Mouse (Mus musculus): Measurements from ENCODE around the gene Zfp420. TPM values are rescaled to one million over a fixed set of nuclear protein-coding genes. Genes with fewer than 3 reads are reported as not detected.
A peak's percentile ranks its signal among the peaks of the same experiment; 100 is the strongest.

Zfp420 gene
- 10.3 and 12.1 TPM in 2 replicates for polyA plus RNA-seq (2014; fragmentation: Nextera tagmentation; extraction: Ambion mirVana)

- no peak within 1 kb of the TSS for H3K27ac ChIP-seq (ENCODE audit: low read depth, low read length)
- H3K36me3 ChIP-seq (ENCODE audit: control insufficient read depth, insufficient read depth, low read length) = no peaks in the 10 kb centered on the region
- H3K4me2 ChIP-seq = peak within 1 kb of the TSS; percentile 60
- no peaks in the 10 kb centered on the region for H3K9me3 ChIP-seq (ENCODE audit: control insufficient read depth, low read length)
- 7% methylated on average over 32 of the region's 32 CpGs for WGBS
- ATAC-seq (ENCODE audit: low FRiP score) (peak; percentile 98), DNase-seq (ENCODE audit: low spot score, missing footprints) (peak; percentile 96)
- H3K9ac ChIP-seq (ENCODE audit: low read length) = peak within 1 kb of the TSS; percentile 58
- peaks cover 6% of the 10 kb centered on the region; the same call in 1 of the 2 replicates for H3K4me1 ChIP-seq (ENCODE audit: control insufficient read depth, insufficient read depth, low read length)
- H3K27me3 ChIP-seq (ENCODE audit: control insufficient read depth, insufficient read depth, low read length) = no peaks in the 10 kb centered on the region
- peak within 1 kb of the TSS; percentile 50 for H3K4me3 ChIP-seq (ENCODE audit: low read depth, low read length)
These were observed at the start of gene Zfp420 for GRCm38 (mm10) chr7:29859532-29860517. Zfp420 (plus strand) TSS chr7:29859979.

GRCm38 (mm10) chr7:29812244-29812643 lies 47.5 kb upstream of the Zfp420 start:
- DNase-seq (ENCODE audit: low spot score, missing footprints) (no peak), ATAC-seq (ENCODE audit: low FRiP score) (no peak)
- Histone ChIP-seq H3K4me2 (no peak overlapping the region), H3K36me3 (ENCODE audit: control insufficient read depth, insufficient read depth, low read length) (no peaks in the 10 kb centered on the region), H3K9me3 (ENCODE audit: control insufficient read depth, low read length) (no peaks in the 10 kb centered on the region), H3K9ac (ENCODE audit: low read length) (no peak overlapping the region), H3K27ac (ENCODE audit: low read depth, low read length) (no peak overlapping the region), H3K4me1 (ENCODE audit: control insufficient read depth, insufficient read depth, low read length) (peaks cover 15% of the 10 kb centered on the region), H3K27me3 (ENCODE audit: control insufficient read depth, insufficient read depth, low read length) (no peaks in the 10 kb centered on the region), H3K4me3 (ENCODE audit: low read depth, low read length) (no peak overlapping the region)
- 88% methylated on average over 1 of the region's 1 CpGs for WGBS

- Histone ChIP-seq H3K36me3 (ENCODE audit: control insufficient read depth, insufficient read depth, low read length) (no peaks in the 10 kb centered on the region), H3K27ac (ENCODE audit: low read depth, low read length) (no peak overlapping the region), H3K4me3 (ENCODE audit: low read depth, low read length) (no peak overlapping the region), H3K9ac (ENCODE audit: low read length) (no peak overlapping the region), H3K4me1 (ENCODE audit: control insufficient read depth, insufficient read depth, low read length) (peaks cover 17% of the 10 kb centered on the region), H3K27me3 (ENCODE audit: control insufficient read depth, insufficient read depth, low read length) (no peaks in the 10 kb centered on the region), H3K4me2 (peak overlapping the region; percentile 76), H3K9me3 (ENCODE audit: control insufficient read depth, low read length) (no peaks in the 10 kb centered on the region)
- 88% methylated on average over 2 of the region's 2 CpGs for WGBS
- DNase-seq (ENCODE audit: low spot score, missing footprints) = peak; percentile 59
- ATAC-seq (ENCODE audit: low FRiP score) = no peak
These were observed 45.4 kb upstream of the Zfp420 start for GRCm38 (mm10) chr7:29814381-29814780.

GRCm38 (mm10) chr7:29815061-29815784 lies 44.6 kb upstream of the Zfp420 start:
- H3K9me3 ChIP-seq (ENCODE audit: control insufficient read depth, low read length) = no peaks in the 10 kb centered on the region
- peak overlapping the region; percentile 76 for H3K4me2 ChIP-seq
- H3K27me3 ChIP-seq (ENCODE audit: control insufficient read depth, insufficient read depth, low read length) = no peaks in the 10 kb centered on the region
- peak; percentile 83 for DNase-seq (ENCODE audit: low spot score, missing footprints)
- H3K4me3 ChIP-seq (ENCODE audit: low read depth, low read length) = peak overlapping the region; percentile 75
- WGBS = 5% methylated on average over 12 of the region's 12 CpGs
- H3K27ac ChIP-seq (ENCODE audit: low read depth, low read length) = no peak overlapping the region; the same call in 1 of the 2 replicates
- no peaks in the 10 kb centered on the region for H3K36me3 ChIP-seq (ENCODE audit: control insufficient read depth, insufficient read depth, low read length)
- peaks cover 17% of the 10 kb centered on the region for H3K4me1 ChIP-seq (ENCODE audit: control insufficient read depth, insufficient read depth, low read length)
- H3K9ac ChIP-seq (ENCODE audit: low read length) = peak overlapping the region; percentile 77
- peak; percentile 54 for ATAC-seq (ENCODE audit: low FRiP score)

- Histone ChIP-seq H3K9ac (ENCODE audit: low read length) (peak within 1 kb of the TSS; percentile 77), H3K9me3 (ENCODE audit: control insufficient read depth, low read length) (no peaks in the 10 kb centered on the region), H3K4me1 (ENCODE audit: control insufficient read depth, insufficient read depth, low read length) (peaks cover 17% of the 10 kb centered on the region), H3K27me3 (ENCODE audit: control insufficient read depth, insufficient read depth, low read length) (no peaks in the 10 kb centered on the region), H3K36me3 (ENCODE audit: control insufficient read depth, insufficient read depth, low read length) (no peaks in the 10 kb centered on the region), H3K27ac (ENCODE audit: low read depth, low read length) (peak within 1 kb of the TSS; percentile 40), H3K4me3 (ENCODE audit: low read depth, low read length) (peak within 1 kb of the TSS; percentile 75), H3K4me2 (peak within 1 kb of the TSS; percentile 76)
- peak; percentile 95 for ATAC-seq (ENCODE audit: low FRiP score)
- peak; percentile 98 for DNase-seq (ENCODE audit: low spot score, missing footprints)
- under 1% methylated on average over 26 of the region's 26 CpGs for WGBS
These were observed 43.8 kb upstream of the Zfp420 start, which contains the start of gene Zfp790 for GRCm38 (mm10) chr7:29815910-29816429. Zfp790 (plus strand) TSS chr7:29816114.

- ATAC-seq (ENCODE audit: low FRiP score) = peak; percentile 84
- no peaks in the 10 kb centered on the region for H3K36me3 ChIP-seq (ENCODE audit: control insufficient read depth, insufficient read depth, low read length)
- peak overlapping the region; percentile 67 for H3K9ac ChIP-seq (ENCODE audit: low read length)
- H3K27ac ChIP-seq (ENCODE audit: low read depth, low read length) = no peak overlapping the region
- H3K4me1 ChIP-seq (ENCODE audit: control insufficient read depth, insufficient read depth, low read length) = peaks cover 17% of the 10 kb centered on the region
- H3K4me2 ChIP-seq = peak overlapping the region; percentile 63
- DNase-seq (ENCODE audit: low spot score, missing footprints) = peak; percentile 99
- no peaks in the 10 kb centered on the region for H3K9me3 ChIP-seq (ENCODE audit: control insufficient read depth, low read length)
- WGBS = 4% methylated on average over 12 of the region's 12 CpGs
- H3K27me3 ChIP-seq (ENCODE audit: control insufficient read depth, insufficient read depth, low read length) = no peaks in the 10 kb centered on the region
- peak overlapping the region; percentile 52 for H3K4me3 ChIP-seq (ENCODE audit: low read depth, low read length)
These were observed 41.0 kb upstream of the Zfp420 start for GRCm38 (mm10) chr7:29818619-29819254.

GRCm38 (mm10) chr7:29828001-29828400 lies 31.8 kb upstream of the Zfp420 start:
- ATAC-seq (ENCODE audit: low FRiP score) (no peak), DNase-seq (ENCODE audit: low spot score, missing footprints) (no peak)
- H3K4me3 ChIP-seq (ENCODE audit: low read depth, low read length) = no peak overlapping the region
- H3K36me3 ChIP-seq (ENCODE audit: control insufficient read depth, insufficient read depth, low read length) = peaks cover 39% of the 10 kb centered on the region
- H3K9me3 ChIP-seq (ENCODE audit: control insufficient read depth, low read length) = no peaks in the 10 kb centered on the region; the same call in 1 of the 2 replicates
- no peak overlapping the region for H3K9ac ChIP-seq (ENCODE audit: low read length)
- H3K27me3 ChIP-seq (ENCODE audit: control insufficient read depth, insufficient read depth, low read length) = no peaks in the 10 kb centered on the region
- 97% methylated on average over 12 of the region's 12 CpGs for WGBS
- no peak overlapping the region for H3K27ac ChIP-seq (ENCODE audit: low read depth, low read length)
- H3K4me2 ChIP-seq = no peak overlapping the region
- no peaks in the 10 kb centered on the region for H3K4me1 ChIP-seq (ENCODE audit: control insufficient read depth, insufficient read depth, low read length)

GRCm38 (mm10) chr7:29829804-29830203 lies 30.0 kb upstream of the Zfp420 start:
- Histone ChIP-seq H3K4me1 (ENCODE audit: control insufficient read depth, insufficient read depth, low read length) (no peaks in the 10 kb centered on the region), H3K27me3 (ENCODE audit: control insufficient read depth, insufficient read depth, low read length) (no peaks in the 10 kb centered on the region), H3K9me3 (ENCODE audit: control insufficient read depth, low read length) (no peaks in the 10 kb centered on the region; the same call in 1 of the 2 replicates), H3K36me3 (ENCODE audit: control insufficient read depth, insufficient read depth, low read length) (peaks cover 39% of the 10 kb centered on the region), H3K27ac (ENCODE audit: low read depth, low read length) (no peak overlapping the region), H3K4me2 (no peak overlapping the region), H3K9ac (ENCODE audit: low read length) (no peak overlapping the region), H3K4me3 (ENCODE audit: low read depth, low read length) (no peak overlapping the region)
- no peak for DNase-seq (ENCODE audit: low spot score, missing footprints)
- no peak for ATAC-seq (ENCODE audit: low FRiP score)
- 84% methylated on average over 12 of the region's 12 CpGs for WGBS

Data from midbrain, embryonic 11.5 days (tissue).